Mouse (Mus musculus) lung, adult 18-20 months (tissue): ENCODE measurements around the gene Xpnpep1.

Experiments used
- DNase-seq, 2 experiments: peaks; one replicate each; pipeline ENCODE4 v3.0.0; 2022; ENCODE audit warnings: mixed read lengths in 2 of 2

The Xpnpep1 gene

DNA sequence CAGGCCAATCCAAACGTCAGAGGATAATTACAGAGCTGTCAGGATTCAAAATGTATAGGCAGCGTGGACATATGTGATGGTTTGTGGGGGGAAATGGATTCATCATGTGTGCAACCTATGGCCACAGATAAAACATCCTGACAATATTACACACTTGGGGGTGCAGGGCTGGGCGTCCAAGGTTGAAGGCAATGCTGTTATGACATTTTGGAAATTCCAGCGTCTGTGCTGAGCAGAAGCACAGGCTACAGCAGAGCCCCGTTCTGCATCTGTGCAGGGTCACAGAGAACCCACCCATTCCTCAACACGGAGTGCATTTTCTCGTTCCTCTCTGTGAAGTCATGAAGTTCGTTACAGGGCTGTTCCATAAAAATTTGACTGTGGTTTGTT is 25.0 kb upstream of the Xpnpep1 start:
- no peak for DNase-seq

DNA sequence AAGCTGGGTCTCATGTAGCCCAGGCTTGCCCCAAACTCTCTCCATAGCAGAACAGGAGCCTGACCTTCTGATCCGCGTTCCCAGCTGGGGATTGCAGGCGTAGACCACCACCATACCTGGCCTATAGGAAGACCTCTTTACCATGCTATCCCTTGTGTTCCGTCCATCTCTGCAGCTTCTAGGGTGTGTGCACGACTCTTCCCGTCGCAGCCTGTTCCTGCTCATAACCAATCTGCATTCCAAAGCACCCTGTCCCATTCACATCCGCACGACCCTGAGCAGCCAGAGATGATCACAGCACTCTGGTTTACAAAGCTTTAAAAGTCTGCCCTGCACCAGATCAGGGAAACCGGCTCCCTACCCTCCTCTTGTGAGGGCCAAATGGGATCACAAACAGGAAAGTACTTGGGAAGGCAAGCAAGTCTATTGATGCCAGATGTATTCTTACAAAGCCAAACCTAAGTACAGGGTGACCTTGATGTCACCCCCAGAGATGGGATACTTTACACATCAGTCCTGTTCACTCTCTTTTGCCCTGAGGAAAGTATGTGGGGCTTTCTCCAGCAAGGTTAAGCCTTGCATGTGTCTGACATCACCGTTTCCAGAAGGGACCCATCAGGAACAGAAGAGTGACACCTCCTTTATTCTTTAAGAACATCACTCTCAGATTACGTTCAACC is 24.4 kb upstream of the Xpnpep1 start:
- DNase-seq, result no peak

DNA sequence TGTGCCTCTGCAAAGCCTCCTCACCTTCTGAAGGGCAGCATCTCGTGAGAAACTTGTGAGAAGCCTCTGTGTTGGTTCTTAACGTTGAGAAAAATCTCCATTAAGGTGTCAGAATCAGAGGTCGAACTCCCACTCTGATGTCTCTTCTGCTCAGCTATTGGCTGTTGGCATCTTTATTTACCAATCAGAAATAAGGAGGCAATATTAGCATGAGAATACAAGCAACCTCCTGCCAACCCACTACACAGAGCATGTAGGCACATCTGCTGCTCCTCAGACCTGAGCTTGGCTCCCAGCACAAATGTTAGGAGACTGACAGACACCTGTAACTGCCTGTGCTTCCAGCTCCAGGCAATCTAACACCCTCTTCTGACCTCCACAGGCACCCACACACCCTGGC is 22.0 kb upstream of the Xpnpep1 start:
- no peak for DNase-seq

DNA sequence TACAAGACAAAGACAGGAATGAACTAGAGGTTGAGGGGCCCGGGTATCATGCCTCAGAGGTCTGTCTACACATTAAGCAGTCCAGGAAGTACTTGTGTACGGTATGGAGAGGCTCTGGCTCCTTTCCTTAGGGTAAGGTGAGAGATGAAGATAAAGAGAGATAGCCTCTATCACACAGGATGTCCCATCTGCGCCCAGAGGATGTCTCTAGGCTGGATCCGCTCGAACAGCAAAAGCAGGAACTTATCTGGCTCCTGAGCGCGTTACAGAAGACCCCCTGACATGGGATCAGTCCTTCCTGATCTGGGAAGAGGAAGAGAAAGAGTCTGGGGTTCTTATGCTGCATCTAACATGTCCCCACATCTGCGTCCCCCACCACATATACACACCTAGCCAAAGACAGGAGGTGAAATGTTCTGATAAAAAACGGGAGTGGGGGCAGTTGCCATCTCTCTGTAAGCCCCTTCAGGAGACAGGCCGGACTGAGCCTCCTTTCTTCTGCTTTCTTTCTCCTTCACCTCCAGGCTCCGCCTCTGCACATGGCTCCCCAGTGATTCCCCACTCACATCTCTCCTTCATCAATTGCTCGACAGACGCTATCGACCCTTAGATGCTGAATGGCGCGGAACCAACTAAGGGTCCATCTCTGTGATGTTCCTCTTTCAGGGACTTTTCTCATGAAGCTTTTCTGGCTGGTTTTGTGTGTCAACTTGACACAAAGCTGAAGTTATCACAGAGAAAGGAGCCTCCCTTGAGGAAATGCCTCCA is 19.5 kb upstream of the Xpnpep1 start:
- no peak for DNase-seq

DNA sequence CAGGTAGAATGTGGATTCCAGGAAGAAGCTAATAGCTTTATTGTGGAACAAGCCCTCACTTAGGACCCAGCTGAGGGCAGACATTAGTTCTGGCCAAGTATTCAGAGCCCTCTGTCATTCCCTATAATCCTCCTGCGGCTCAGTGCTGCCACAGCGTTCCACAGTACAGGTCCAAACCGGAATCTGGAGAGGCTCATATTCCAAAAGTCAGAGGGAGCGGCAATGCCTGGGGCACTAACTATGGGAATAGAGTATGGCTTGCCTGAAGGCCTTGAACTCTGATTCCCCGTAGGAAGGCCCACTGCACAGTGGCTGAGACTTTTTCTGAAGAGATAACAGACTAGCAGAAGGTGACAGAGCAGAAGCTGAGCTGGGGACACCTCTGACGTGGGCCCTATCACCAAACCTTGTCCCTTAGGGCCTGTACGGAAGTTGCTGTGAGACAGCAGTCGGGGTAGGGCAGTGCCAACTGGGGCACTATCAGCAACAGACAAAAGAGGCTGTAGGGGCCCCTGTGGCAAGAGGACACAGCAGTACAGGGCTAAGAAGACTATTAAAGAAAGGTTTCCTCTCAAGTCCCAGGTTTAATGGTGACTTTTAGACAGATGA is 18.8 kb upstream of the Xpnpep1 start:
- DNase-seq, result no peak

DNA sequence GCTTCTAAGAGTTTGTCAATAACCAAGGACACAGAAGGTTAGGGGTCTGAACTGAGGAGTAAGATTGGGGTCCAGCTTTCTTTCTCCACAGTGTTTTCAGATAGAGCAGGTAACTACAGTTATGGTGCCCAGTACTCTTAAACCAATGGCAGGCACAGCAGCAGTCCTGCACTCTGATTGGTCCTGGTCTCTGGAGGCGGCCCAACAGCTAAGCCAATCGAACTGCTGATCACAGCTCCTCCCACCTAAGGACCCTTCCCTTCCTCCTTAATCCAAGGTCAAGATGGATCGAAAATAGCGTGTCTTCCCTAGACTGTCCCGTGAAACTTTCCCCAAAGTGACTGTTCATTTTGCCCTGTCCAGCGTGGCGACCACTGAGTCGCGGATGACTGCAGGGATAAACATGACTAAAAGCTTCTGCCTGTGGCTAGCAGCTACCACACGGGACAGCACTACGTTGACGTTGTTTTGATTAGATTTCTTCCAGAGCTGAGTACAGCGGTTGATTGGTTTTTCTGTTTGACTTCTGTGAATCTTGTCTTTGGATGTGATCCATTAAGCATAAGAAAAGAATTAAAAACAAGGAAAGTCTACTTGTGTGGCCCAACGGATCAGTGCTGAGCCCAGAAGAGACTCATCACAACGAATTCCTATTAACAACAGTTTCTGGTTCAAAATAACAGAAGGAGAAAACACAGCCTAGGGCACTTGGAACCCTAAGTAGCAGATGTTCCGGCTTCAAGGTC is 18.1 kb upstream of the Xpnpep1 start:
- DNase-seq, result no peak

DNA sequence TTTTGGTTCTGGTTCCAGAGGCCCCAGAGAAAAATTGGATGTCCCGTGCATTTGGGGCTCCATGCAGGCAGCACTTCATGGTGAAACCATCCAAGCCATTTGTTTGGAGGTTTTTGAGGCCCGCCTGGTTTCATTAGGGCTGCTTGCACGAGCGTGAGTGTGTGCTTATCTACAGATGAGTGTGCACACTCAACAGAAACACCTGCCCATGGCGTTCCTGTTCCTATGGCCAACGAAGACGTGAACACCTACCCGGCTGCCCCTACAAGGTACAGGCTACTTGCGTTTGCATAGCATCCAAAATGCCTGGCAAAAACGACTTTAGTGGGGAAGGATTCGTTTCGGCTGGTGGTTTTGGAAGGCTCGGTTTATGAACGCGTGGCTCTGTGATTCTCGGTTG is 13.3 kb upstream of the Xpnpep1 start:
- no peak for DNase-seq

DNA sequence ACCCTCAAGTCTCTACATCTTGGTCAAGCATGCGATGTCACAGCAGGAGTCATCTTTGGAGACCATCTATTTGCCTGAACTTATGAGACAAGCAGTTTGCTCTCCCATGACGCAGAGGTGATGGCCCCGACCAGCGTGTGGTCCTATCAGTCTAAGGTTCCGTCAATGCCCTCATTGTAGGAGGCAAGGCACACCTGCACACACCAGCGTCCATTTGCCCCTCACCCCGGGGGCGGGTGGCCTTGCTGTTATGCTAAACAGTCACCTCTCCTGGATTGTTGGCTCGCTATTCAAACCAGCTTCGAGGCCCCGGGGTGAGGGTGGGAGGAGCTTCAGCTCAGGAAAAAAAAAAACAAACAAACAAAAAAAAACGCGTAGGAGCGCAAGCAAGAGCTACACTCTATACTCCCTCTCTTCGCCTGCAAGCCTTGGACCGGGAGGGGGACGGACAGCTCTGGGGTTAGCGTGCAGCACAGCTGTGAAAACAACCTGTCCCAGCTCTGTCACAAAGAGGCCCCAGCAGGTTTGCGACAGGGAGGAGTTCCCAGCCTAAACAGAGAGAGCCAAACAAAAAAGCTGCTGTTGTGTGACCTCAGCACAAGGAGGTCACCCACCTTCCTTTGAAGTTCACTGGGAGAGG is 12.1 kb upstream of the Xpnpep1 start:
- peak in 1 of 2 experiments; percentile 34 for DNase-seq

DNA sequence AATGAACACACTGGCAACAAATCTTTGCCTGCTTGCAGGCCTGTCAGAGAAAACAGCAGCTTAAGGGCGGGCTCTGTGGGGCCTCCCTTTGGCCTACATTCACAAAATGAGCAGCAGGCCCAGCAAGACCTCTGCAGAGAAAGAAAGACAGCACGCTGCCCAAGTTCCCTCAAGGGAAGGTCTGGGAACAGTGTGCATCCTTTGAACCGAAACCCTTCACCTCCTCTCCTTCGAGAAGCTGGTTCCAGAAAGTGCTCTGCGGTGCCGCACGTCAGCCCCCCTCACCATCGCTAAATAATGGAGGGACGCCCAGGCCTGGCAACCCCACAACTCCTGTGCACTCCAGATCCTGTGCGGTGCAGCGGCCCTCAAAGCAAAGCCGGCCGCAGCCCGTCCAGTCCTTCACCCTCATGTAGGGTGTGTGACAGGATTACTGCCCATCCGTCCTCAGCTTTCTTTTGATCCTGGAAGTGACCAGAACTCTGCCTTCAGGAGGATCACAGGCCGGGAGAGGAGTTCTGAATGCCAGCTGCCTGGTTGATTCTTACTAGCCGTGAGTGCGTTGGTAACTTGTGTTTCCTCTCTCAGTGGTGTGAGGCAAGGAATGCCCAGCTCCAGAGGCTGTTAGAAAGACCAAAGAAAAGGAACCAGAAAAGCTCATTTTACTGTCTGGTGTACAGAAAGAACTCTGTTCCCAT is 11.4 kb upstream of the Xpnpep1 start:
- no peak for DNase-seq

DNA sequence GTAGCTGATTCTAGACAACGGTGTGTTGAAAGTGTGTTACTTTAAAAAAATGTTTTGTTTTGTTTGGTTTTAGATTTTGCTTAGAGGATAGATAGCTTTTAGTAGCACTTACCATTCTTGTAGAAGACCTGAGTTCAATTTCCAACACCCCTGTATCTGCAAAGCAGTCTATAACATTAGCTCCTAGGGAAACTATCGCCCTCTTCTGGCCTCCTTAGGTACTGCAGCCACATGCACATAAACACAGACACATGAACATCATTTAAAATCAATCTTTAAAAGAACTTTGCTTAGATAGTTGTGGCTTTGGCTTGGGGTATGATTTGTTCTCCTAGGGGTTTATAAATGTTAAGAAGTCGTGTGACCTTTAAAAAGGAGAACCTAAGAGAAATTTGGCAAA is 10.1 kb upstream of the Xpnpep1 start:
- no peak for DNase-seq

DNA sequence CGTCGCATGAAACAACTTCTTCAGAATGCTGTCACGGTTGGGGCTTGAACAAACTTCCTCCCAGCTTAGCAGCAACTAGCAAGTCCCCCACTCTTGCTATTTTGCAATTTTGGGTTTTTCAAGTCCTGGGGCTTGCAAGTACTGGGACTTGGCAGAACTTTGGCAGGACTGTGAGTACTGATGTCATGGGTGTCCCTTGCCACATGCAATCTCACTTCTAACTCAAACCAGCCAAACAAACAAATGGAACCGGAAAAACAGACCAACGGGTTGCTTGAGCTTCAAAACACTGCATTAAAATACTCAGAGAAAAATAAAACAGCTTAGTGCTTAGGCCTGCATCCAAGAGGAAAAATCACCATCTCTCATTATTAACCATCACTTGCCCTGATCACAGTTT is 7.2 kb upstream of the Xpnpep1 start:
- DNase-seq, result peak; percentile 54 to 67

DNA sequence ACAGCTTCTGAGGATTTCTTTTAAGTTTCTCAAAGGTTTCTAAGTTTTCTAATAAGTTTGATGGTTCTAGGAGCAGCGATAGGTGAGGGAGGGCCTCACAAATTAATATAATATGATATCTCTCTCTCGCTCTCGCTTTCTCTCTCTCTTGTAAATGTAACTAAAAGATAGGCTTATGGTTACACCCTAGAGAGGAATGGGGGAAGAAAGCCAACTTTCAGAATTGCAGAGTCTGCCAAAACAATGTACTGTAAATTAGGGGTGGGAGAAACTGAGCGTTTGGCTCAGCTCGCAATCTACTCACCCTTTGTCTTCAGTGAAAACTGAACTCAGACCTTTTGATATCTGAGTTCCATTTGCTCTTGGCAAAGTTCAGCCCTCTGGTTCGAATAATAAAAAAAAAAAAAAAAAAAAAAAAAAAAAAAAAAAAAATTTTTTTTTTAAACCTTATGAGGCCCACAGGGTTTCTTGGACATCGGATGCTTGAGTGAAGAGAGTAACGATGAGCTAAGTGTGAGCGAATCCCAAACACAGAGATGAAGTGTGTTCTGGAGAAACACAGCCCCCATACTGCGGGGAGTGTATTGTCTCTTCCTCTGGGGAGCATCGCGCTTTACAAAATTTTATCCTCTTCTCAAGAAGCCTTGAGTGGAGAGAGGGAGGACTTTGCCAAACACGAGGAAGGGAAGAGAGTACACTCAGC is 3.6 kb upstream of the Xpnpep1 start:
- no peak for DNase-seq

DNA sequence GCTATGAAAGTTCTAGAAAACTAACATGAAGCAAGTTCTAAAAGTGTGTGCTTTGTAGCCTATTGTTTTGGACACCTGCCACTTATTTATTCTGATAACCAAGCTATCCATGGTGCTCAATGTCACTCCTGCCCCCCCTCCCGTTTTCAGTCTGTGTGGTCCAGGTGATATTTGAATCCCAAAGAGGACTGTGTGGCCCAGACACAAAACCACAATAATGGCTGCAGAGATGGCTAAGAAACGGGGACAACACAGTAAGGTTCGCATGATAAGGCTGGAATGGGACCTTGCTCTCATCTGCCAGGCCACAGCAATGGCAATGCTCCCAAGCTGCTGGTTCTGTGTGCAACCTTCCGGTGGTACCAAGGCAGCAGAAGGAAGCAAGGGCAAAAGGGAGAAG is 1.6 kb upstream of the Xpnpep1 start:
- DNase-seq, result no peak

DNA sequence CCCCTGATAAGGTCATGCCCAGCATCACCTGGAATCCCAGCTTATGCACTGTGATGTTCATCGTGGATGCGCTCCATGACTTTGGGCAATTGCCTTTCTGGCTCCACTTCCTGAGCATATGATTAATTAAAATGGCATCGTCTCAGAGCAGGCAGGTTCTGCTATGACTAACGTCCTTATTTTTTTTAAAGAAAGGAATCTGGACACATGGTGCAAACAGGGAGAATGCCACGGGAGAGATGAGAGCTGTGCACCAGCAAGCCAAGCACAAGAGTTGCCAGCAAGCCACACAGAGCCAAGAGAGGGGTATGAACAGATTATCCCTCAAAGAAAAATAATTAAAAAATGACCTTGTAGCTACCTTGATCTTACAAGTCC is 1.1 kb upstream of the Xpnpep1 start:
- DNase-seq, result no peak

DNA sequence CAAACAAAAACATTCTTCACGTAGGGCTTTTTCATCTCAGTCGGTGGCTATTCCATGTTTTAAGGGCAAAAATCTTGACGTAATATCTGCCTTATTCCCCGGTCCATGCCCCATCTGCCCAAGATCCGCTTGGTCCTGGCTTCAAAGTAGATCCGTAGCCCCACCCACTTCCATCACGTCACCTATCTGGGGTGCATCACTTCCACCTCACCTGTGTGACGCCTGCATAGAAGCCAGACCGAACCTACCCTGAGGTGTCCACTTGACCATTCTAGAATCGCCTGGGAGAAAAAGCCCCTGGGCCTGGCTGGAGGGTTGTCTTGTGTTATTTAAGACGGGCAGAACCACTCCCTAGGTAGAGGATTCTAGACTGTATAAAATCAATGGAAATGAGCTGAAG is 924 bp downstream of the Xpnpep1 start:
- peak in 1 of 2 experiments; percentile 50 for DNase-seq

DNA sequence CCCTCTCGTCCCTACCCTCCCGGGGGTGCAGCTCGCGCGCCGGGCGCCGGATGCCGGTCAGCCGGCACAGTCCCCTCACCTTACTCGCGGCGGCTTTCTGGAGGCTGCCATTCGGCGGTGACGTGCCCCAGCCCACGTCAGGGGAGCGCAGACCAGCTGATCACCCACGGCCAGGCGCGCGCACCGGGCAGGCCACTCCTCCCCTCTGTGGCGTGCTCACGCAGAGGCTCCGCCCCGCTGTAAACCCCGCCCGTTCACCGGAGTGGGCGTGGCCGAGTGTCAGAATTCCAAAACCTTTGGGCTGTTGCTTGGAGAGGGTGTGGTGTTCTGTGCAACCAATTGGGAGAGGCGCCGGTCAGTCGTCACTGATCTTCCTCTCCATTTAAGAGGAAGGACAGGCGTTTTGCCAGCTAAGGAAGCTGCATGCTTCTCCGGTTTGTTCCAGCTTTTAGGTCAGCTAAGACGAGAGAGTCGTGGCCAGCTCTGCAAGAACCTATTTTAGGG is 1.5 kb downstream of the Xpnpep1 start:
- DNase-seq, result peak; percentile 99

DNA sequence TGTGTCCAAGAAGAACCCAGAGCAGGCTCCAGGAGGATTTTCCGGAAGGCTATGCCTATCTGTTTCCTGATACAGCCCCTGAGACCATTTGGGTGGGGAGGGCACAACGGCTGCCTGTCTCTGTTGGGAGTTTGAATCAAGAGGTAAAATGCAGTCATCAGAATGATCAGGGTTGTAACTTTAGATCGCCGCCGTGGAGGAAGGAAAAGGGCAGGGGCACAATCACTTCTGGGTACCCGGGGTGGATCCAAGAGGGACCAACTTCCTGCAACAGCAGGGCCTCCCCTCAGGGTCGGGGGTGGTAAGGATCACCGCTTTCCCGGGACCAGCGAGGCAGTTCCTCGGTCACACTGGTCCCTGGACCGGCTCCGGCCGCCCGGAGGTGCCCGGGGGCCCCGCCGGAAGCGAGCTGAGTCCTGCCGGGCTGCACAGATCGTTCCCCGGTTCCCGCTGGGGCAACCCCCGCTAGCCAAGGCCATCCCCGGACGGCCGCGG is 2.0 kb downstream of the Xpnpep1 start:
- DNase-seq, result no peak

DNA sequence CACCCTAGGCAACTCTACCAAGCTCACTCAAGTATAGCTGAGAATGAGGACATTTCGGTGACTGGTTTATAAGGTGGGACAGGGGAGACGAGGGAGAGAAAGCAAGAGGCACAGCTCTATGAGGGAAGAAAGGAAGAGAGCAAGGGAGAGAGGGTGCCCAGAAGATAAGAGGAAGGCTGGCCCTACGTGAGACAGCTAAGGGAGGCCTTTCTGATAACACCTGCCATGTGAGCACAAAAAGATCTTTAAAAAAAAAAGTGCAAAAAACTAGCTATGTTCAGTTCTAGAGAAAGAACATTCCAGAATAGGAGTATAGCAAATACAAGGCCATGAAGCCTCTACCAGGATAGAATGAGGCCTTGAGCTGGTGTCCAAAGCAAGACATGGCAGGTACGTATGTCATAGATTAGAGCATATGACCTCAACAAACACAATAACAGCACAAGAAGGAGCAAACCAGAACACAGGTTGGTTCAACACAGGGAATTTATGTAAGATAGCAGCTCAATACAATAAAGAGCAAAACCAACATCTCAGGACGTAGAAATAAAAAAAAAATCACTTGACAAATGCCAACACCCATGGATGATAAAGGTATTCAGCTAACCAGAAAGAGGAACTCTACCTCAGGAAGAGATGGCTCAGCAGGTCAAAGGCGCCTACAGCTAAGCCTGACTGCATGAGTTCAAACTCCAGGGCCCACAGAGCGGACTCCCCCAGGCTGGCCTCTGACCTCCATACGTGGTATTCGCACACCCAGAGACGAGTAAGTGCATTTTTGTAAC is 6.7 kb downstream of the Xpnpep1 start:
- DNase-seq, result no peak

DNA sequence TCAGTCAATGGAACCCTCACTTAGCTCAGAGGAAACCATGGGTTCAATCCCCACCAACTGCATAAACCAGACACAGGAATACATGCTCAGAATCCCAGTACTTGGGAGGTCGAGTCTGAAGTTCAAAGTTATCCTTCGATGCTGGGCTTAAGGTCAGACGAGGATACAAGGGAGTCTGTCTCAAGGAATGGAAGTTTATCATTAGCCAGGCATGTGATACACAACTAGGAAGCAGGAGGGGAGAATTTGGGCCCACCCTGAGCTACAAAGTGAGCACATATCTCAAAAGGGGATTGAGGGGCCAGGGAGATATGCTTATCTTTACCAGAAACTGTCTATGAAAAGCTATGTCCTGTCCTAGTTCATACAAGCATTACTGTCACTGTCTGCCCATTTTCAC is 7.4 kb downstream of the Xpnpep1 start:
- DNase-seq, result no peak

DNA sequence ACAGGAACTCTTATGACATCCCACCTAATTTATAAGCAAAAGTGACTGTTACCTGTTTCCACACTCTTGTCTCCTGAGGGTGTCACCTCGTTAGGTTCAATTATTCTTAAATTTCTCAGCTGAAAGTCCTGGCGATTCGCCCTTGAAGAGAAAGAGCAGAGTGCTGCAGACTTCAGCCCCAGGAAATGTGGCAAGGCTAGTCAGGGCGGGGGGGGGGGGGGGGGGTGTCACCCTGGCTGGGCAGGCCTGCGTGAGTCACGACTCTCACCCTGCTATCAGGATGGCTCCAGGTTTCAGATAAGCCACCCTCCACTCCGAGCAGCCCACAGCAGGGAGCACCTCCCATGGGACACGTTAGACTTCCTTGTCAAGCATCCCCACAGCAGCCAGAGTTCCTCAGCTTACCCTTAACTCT is 8.1 kb downstream of the Xpnpep1 start:
- DNase-seq, result no peak
